Mouse (Mus musculus): ENCODE measurements at regions not wholly inside any gene's neighbourhood (a gene's known extent, or its start where the extent isn't known, plus 50 kb on each side); places are given as distances from the start of the nearest gene placed in this dataset.

DNA sequence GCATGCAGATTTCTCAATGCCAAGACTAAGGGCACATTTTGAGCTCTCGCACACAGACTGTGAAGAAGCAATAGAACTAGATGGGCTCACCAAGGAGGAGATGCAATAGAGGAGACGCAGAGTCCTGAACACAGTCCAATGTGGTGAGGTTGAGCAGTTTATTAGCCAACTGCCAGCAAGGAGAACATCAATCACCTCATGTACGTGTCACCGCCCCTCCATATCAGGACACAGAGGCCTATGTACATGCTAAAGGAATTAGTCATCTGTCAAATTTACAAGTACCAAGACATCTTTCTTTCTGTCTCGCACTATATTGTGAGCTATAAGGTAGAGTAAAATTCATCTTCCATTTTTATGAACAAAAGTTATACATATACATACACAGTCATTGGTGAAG, 1228.9 kb downstream of the Gsdmc2 start:
- DNase-seq (ENCODE audit: low read depth, low spot score), result no peak

DNA sequence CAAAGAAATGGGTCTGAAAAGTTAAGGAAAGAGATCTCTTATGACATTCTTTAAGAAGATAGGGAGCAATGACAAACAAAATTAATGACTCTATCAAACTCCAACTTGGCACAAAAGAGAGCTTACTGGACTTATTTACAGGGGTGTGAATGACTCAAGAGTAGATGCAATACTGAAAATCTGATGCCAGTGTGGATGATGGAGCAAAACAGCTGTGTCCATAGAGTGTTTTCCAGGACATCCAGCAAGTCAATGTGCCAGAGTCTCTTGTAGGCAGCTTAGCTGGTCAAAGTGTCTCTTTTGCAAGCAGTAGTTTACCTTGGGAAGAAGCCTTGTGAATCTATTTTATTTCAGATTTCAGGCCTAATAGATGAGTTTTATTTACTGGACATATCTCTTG, 1248.2 kb downstream of the Gsdmc2 start:
- DNase-seq (ENCODE audit: low read depth, low spot score), result no peak

GRCm38 (mm10) chr15:62588580-62588979, 1256.4 kb downstream of the Gsdmc2 start:
- no peak for DNase-seq (ENCODE audit: low read depth, low spot score)

DNA sequence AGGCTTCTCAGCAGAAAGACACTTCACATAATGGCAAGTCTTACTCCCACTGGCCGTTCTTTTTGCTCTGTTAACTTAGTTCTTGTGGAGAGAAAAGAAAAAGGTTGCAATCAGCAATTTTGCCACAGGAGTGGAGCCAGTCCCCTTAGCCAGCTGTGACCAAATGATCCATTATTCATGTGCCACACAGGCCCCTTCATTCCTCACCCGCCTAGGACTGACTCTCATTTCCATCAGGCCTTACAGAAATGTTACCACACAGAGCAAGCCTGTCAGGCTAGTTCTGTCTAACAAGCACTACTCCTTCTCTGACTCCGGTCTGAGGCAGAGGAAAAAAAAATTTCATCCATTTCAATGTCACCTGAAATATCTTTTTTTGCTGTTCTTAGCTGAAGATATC, 1266.2 kb downstream of the Gsdmc2 start:
- DNase-seq (ENCODE audit: low read depth, low spot score), result no peak

GRCm38 (mm10) chr15:62575791-62576190, 1269.2 kb downstream of the Gsdmc2 start:
- no peak for DNase-seq (ENCODE audit: low read depth, low spot score)

- no peak for DNase-seq (ENCODE audit: low read depth, low spot score)
These were observed 1273.2 kb downstream of the Gsdmc2 start for GRCm38 (mm10) chr15:62571803-62572202.

- no peak for DNase-seq (ENCODE audit: low read depth, low spot score)
These were observed 1275.9 kb downstream of the Gsdmc2 start for GRCm38 (mm10) chr15:62568788-62569713.

DNA sequence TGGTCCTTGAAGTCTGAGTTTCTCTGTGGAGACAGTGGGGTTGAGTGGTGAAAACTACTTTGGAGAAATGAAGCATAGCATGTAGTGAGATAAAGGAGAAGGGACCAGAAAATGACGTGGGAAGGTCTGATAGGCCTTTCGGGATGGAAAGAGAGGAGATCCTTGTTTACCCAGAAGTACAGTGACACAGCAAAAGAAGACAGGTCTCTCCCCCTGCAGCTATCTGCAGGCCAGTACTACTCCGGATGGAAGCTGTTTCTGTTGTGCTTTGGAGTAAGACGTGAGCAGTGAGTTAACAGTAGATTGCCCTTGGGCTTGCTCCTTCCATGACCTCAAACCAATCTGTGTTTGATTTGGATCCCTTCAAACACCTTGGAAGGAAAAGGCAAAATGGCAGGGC, 1277.5 kb downstream of the Gsdmc2 start:
- no peak for DNase-seq (ENCODE audit: low read depth, low spot score)

- DNase-seq (ENCODE audit: low read depth, low spot score), result no peak
These were observed 1278.9 kb downstream of the Gsdmc2 start for GRCm38 (mm10) chr15:62566106-62566511.

DNA sequence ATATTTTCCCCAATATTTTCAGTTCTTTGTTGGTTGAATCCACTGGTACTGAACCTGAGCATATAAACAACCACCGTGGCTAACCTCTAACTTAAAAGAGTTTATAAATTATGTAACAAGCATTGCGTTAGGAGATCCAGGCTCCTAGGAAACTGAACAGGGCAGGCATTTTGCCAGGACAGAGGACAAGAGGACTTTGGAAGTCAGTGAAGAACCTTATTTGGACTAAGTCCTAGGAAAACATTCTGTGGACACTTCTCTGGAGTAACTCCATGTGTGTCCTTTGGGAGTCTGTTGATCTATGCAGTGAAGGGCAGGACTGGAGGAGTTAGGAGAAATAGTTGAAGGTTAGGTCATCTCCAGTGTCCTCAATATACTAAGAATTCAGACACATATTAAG, 1311.7 kb downstream of the Gsdmc2 start:
- no peak for DNase-seq (ENCODE audit: low read depth, low spot score)

DNA sequence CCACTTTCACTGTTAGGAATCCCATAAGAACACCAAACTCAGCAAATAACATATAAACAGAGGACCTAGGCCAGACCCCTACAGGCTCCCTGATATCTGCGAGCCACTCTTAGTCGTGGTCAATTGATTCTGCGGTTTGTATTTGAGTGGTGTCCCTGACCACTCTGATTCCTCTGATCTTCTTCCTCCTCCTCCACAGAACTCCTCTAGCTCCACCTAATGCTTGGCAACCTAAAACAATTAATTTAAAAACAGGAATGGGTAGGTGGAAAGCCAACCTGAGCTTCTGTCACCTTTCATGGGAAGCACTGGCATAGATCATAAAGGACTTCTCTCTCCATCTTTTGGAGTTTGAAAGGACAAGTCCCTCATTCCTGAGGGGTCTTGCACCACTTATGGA, 1316.0 kb downstream of the Gsdmc2 start:
- DNase-seq (ENCODE audit: low read depth, low spot score), result no peak

DNA sequence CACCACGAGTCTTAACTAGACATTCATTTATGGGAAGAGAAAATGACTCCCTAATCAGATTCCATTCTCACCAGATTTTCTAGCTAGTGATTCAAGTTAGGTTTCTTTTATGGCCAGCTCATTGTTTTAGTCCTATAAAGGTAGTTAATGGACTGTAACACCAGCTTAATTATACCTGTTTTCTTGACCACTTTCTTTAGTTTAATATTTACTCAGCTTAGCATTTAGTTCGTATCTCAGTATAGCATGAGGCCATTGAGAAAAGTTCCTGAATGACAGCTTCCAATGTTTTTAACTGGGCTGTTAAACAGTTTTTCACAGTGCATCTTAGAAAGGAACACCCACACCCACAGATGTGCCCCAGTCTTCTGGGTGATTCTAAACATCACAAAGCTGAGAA, 1320.3 kb downstream of the Gsdmc2 start:
- no peak for DNase-seq (ENCODE audit: low read depth, low spot score)

DNA sequence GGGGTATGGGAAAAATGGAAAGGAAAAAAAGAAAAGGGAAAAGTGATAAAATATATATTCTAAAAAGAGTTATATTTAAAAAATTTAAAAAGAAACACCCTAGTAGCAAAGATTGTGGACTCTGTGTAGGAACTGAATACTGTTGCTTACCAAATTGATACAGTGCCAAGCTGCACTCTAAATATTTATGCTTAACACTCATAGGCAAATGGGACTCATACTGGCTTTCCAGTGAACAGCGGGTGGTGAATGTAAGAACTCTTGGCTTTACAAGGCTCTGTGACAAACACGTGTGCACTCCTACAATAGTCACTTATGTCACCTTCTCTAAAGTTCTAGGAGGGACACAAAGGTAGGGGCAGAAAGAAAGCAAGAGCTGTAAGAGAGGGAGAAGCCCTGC, 1320.8 kb downstream of the Gsdmc2 start:
- no peak for DNase-seq (ENCODE audit: low read depth, low spot score)

DNA sequence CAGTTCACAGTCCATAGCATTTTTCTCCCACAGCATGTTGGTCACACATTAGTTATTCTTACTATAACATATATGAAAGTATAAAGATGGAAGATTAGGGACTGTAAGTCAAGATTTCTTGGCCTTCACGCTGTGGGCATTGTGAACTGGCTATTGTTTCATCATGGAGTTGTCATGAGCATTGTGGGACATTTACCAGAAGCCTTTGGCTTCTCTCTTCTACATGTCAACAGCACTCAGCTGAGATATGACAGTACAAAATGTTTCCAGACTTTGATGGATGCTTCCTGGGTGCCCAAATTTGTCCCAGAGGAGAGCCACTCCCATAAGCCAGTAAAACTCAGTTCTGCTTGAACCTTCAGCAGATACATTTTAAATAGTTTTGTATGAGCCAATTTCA, 1331.5 kb downstream of the Gsdmc2 start:
- no peak for DNase-seq (ENCODE audit: low read depth, low spot score)

- DNase-seq (ENCODE audit: low read depth, low spot score), result no peak
These were observed 1333.5 kb downstream of the Gsdmc2 start for GRCm38 (mm10) chr15:62511461-62511860.

- DNase-seq (ENCODE audit: low read depth, low spot score), result no peak
These were observed 1341.1 kb downstream of the Gsdmc2 start for GRCm38 (mm10) chr15:62503866-62504265.

DNA sequence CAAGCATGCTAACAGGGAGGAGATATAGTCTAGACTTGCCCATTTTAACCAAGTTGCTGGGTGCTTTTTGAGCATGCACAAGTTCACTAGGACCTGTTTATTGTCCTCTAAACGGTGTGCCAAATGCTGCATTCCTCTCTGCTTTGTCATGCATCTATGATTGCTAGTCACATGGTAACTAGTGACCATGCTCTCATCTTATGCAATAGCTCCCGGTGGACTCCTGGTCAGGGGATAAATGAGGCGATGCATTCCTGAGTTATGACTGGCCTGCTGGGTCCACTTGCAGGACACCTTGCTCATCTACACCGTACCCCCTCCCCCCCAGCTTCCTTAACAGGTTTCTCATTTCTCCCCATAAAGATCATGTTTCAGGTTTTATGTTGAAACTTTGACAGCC, 1344.0 kb downstream of the Gsdmc2 start:
- DNase-seq (ENCODE audit: low read depth, low spot score), result peak; percentile 11

DNA sequence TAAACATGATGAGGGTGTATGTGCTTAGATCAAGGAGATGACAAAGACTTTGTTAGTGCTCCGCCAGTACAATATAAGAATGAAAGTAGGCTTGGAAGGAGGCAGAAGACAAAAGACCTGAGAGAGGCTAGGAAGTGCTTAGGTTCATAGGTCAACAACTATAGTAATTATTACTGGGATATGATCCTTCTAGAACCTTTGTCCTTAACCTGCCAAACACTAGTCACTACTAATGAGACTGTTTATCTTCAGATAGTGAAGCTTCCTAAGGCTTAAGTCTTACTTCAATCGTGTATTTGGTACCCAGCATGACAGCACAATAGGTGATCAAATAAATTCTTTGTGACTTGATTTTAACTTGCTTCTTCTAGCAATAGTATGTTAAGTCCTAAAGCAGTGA, 1344.5 kb downstream of the Gsdmc2 start:
- no peak for DNase-seq (ENCODE audit: low read depth, low spot score)

- DNase-seq (ENCODE audit: low read depth, low spot score), result peak; percentile 6
These were observed 1348.8 kb downstream of the Gsdmc2 start for GRCm38 (mm10) chr15:62496193-62496592.

- DNase-seq (ENCODE audit: low read depth, low spot score), result no peak
These were observed 1352.6 kb downstream of the Gsdmc2 start for GRCm38 (mm10) chr15:62492350-62492749.

DNA sequence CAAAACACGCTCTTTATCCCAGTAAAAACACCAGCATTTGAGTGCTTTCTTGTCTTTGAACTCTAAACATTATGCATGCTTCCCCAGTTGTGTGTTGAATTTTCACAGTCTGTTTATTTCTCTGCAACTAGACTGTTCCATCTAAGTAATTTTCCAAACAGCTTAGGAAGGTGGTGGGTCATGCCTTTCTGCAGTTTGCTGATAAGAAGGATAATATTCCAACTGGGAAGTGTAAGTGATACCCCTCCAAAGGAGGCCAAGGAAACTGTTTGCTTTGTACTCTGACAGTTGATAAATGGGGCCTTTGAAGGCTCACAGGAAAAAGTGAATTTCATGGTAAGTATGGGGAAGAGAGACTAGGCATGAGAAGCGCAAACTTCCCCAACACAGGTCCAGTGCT, 1354.4 kb downstream of the Gsdmc2 start:
- DNase-seq (ENCODE audit: low read depth, low spot score), result no peak

GRCm38 (mm10) chr15:62486540-62486939, 1358.4 kb downstream of the Gsdmc2 start:
- DNase-seq (ENCODE audit: low read depth, low spot score), result no peak

GRCm38 (mm10) chr15:62484350-62484749, 1360.6 kb downstream of the Gsdmc2 start:
- no peak for DNase-seq (ENCODE audit: low read depth, low spot score)

DNA sequence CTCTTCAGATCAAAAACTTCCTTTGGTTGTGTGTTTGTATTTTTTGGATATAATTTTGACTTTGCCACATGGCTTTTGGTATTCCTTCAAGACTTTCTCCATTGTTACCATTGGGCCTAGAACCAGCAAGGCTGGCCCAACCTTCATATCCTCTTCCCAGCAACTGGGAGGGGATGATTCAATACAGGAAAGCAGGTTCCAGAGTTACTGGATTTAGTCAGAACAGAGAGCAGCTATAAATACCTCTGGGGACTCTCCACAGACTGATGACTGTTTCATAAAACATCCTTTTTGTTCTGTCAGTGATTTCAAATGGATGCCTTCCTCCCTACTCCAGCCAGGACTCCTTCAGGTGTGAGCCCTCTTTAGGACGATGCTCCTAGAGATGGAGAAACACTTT, 1361.4 kb downstream of the Gsdmc2 start:
- no peak for DNase-seq (ENCODE audit: low read depth, low spot score)

Measured in ZHBTc4 (cell line).